Comparison of ENCODE assay signal across 29 mouse cellular contexts in the genomic region with DNA sequence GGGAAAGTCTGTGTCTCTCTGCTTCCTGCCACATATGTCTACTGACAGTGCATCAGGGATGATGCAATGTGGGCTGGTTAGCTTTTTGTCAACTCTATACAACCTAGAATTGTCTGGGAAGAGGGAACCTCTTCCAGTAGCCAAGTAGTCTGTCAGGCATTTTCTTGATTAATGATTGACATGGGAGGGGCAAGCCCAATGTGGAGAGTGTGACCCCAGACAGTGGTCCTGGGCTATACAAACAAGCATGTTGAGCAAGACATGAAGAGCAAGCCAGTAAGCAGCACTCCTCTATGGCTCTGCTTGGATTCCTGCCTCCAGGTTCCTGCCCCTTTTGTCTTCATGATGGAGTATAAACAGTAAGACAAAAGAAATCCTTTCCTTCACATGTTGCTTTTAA. TPM values are rescaled to one million over a fixed set of nuclear protein-coding genes. Genes with fewer than 3 reads are reported as not detected.
DNase-seq lines count a peak whose midpoint lies in the region; ATAC-seq and TF ChIP-seq lines count a peak whose summit lies in the region.
"Had no signal": no experiment of that assay in that cellular context is flagged by ENCODE, and none has a peak within 500 bp of the region (broad histone marks: within the 10 kb centered on the region; RNA-seq: fewer than 3 reads in every experiment).

No protein-coding gene starts in this region.

- TF ChIP-seq CTCF in embryonic fibroblast, embryonic 13.5 days (IDR thresholded peaks at IDR 0.05; ENCODE audit: borderline replicate concordance, insufficient read depth, low read length) = no peak

- H3K27me3 ChIP-seq in liver, embryonic 16.5 days (ENCODE audit: control insufficient read depth, insufficient read depth, low read depth, low read length) = no peaks in the 10 kb centered on the region
- no peaks in the 10 kb centered on the region for H3K27me3 ChIP-seq in liver, embryonic 11.5 days (replicated peaks; ENCODE audit: control insufficient read depth, insufficient read depth, low read length)
- H3K27me3 ChIP-seq: embryonic facial prominence, embryonic 13.5 days; forebrain, embryonic 13.5 days; hindbrain, embryonic 13.5 days had no signal

- peak; percentile 0 for DNase-seq in kidney, adult 18-20 months
- no peak for DNase-seq in kidney, postnatal 14 days
- DNase-seq in liver, embryonic 11.5 days (ENCODE audit: low spot score) = no peak
- peak; percentile 9 for DNase-seq in adipocyte (ENCODE audit: low spot score)
- no peak for DNase-seq in gastrocnemius, postnatal 4 days (ENCODE audit: low spot score in 2 of 2)
- DNase-seq: adrenal gland, adult 8-10 months; adrenal gland, postnatal 25 days; cerebellum, adult 11-12 months; cerebellum, adult 8-10 months; cerebellum, postnatal 10 days; cerebellum, postnatal 36 days; embryo, embryonic 11 days; gastrocnemius, postnatal 10 days; gastrocnemius, postnatal 36 days; heart, adult 18-20 months; heart, postnatal 10 days; heart, postnatal 36 days had no signal

- ATAC-seq in liver, embryonic 16.5 days (ENCODE audit: low read depth) = peak; percentile 19; the same call in 1 of the 2 replicates
- no peak for ATAC-seq in liver, embryonic 11.5 days (replicated peaks; ENCODE audit: low FRiP score)
- ATAC-seq: CD4-positive, CD25-positive, alpha-beta regulatory T cell, adult 4 months; forebrain, embryonic 13.5 days; forebrain, embryonic 16.5 days; hindbrain, embryonic 16.5 days had no signal

- H3K4me2 ChIP-seq in liver, embryonic 16.5 days (ENCODE audit: low read depth, low read length) = no peak overlapping the region
- H3K4me2 ChIP-seq in liver, embryonic 11.5 days = no peak overlapping the region
- H3K4me2 ChIP-seq: embryonic facial prominence, embryonic 13.5 days; forebrain, embryonic 13.5 days; heart, embryonic 11.5 days; hindbrain, embryonic 13.5 days had no signal

- no peaks in the 10 kb centered on the region for H3K9me3 ChIP-seq in liver, embryonic 16.5 days (replicated peaks; ENCODE audit: control insufficient read depth, low read length)
- H3K9me3 ChIP-seq in liver, embryonic 11.5 days (ENCODE audit: control insufficient read depth, low read length) = no peaks in the 10 kb centered on the region
- H3K9me3 ChIP-seq: embryonic facial prominence, embryonic 10.5 days; embryonic facial prominence, embryonic 13.5 days; forebrain, embryonic 10.5 days; forebrain, embryonic 13.5 days; hindbrain, embryonic 10.5 days; hindbrain, embryonic 13.5 days had no signal

- H3K4me3 ChIP-seq in liver, embryonic 16.5 days (ENCODE audit: low read depth, low read length) = no peak overlapping the region
- no peak overlapping the region for H3K4me3 ChIP-seq in liver, embryonic 11.5 days (ENCODE audit: low read depth, low read length)
- H3K4me3 ChIP-seq in embryonic fibroblast, embryonic 13.5 days (ENCODE audit: insufficient read depth, low read length) = no peak overlapping the region
- H3K4me3 ChIP-seq: embryonic facial prominence, embryonic 10.5 days; embryonic facial prominence, embryonic 13.5 days; forebrain, embryonic 10.5 days; forebrain, embryonic 13.5 days; hindbrain, embryonic 10.5 days; hindbrain, embryonic 13.5 days had no signal

- H3K36me3 ChIP-seq in liver, embryonic 16.5 days (ENCODE audit: control insufficient read depth, insufficient read depth) = no peaks in the 10 kb centered on the region
- no peaks in the 10 kb centered on the region for H3K36me3 ChIP-seq in liver, embryonic 11.5 days (ENCODE audit: control insufficient read depth, insufficient read depth, low read length)
- H3K36me3 ChIP-seq: forebrain, embryonic 10.5 days had no signal

- no peak for TF ChIP-seq POLR2A in embryonic fibroblast, embryonic 13.5 days (IDR thresholded peaks at IDR 0.05; ENCODE audit: low read depth, low read length)

- no peak overlapping the region for H3K9ac ChIP-seq in liver, embryonic 16.5 days (ENCODE audit: low read depth, low read length)
- H3K9ac ChIP-seq in liver, embryonic 11.5 days (ENCODE audit: low read depth, low read length) = no peak overlapping the region
- H3K9ac ChIP-seq: embryonic facial prominence, embryonic 13.5 days; forebrain, embryonic 13.5 days; hindbrain, embryonic 13.5 days had no signal

- no peak overlapping the region for H3K27ac ChIP-seq in liver, embryonic 16.5 days (ENCODE audit: low read length)
- no peak overlapping the region for H3K27ac ChIP-seq in liver, embryonic 11.5 days (ENCODE audit: low read depth, low read length)
- H3K27ac ChIP-seq in embryonic fibroblast, embryonic 13.5 days (ENCODE audit: insufficient read depth, low read length) = peak overlapping the region; percentile 59
- H3K27ac ChIP-seq: embryonic facial prominence, embryonic 10.5 days; embryonic facial prominence, embryonic 13.5 days; forebrain, embryonic 10.5 days; forebrain, embryonic 13.5 days; hindbrain, embryonic 10.5 days; hindbrain, embryonic 13.5 days had no signal

- no peaks in the 10 kb centered on the region for H3K4me1 ChIP-seq in liver, embryonic 16.5 days (ENCODE audit: control insufficient read depth, low read depth, low read length)
- H3K4me1 ChIP-seq in liver, embryonic 11.5 days (replicated peaks; ENCODE audit: control insufficient read depth, insufficient read depth, low read length) = no peaks in the 10 kb centered on the region
- H3K4me1 ChIP-seq in embryonic fibroblast, embryonic 13.5 days (ENCODE audit: control insufficient read depth, insufficient read depth, low read length) = peaks cover 25% of the 10 kb centered on the region
- H3K4me1 ChIP-seq: embryonic facial prominence, embryonic 10.5 days; forebrain, embryonic 10.5 days; forebrain, embryonic 13.5 days; hindbrain, embryonic 10.5 days; hindbrain, embryonic 13.5 days had no signal

RNA-seq across cellular contexts. Expression of gene AI597479, which starts 28.7 kb away (rescaled TPM):
- 7.6 and 7.9 TPM in 2 replicates for polyA plus RNA-seq in liver, embryonic 16.5 days (2015; fragmentation: Nextera tagmentation; extraction: Ambion mirVana)
- polyA plus RNA-seq in liver, embryonic 11.5 days (2014; fragmentation: Nextera tagmentation; extraction: Ambion mirVana) = 21.5 and 24.0 TPM in 2 replicates
- polyA plus RNA-seq in embryonic fibroblast, embryonic 13.5 days (2011; ENCODE audit: insufficient read length, low read depth, missing spikeins) = 16.7 and 18.9 TPM in 2 replicates
- total RNA-seq in gastrocnemius, postnatal 4 days (2021) = 10 to 100 TPM; 15.4 to 15.9 TPM

RNA-seq across cellular contexts. Expression of gene Tgfbrap1, which starts 28.8 kb away (rescaled TPM):
- 3.2 and 3.4 TPM in 2 replicates for polyA plus RNA-seq in liver, embryonic 16.5 days (2015; fragmentation: Nextera tagmentation; extraction: Ambion mirVana)
- 11.4 and 11.7 TPM in 2 replicates for polyA plus RNA-seq in liver, embryonic 11.5 days (2014; fragmentation: Nextera tagmentation; extraction: Ambion mirVana)
- 15.1 and 15.5 TPM in 2 replicates for polyA plus RNA-seq in embryonic fibroblast, embryonic 13.5 days (2011; ENCODE audit: insufficient read length, low read depth, missing spikeins)
- 10 to 100 TPM; 15.2 to 17.0 TPM for total RNA-seq in gastrocnemius, postnatal 4 days (2021)

Comparison
In these comparisons a context has a peak if more than half of its experiments do, and no peak if none do; other contexts are left out.
1. DNase-seq: peak in kidney, adult 18-20 months (single experiment) and adipocyte (single experiment); none in kidney, postnatal 14 days (single experiment), liver, embryonic 11.5 days (single experiment) and gastrocnemius, postnatal 4 days (0 of 2).